Mouse (Mus musculus) adrenal gland, adult 18-20 months (tissue): ENCODE data around the gene 2310057J18Rik. TPM values are rescaled to one million over a fixed set of nuclear protein-coding genes. Genes with fewer than 3 reads are reported as not detected.
"Not testable (repeated sequence)": the region's sequence is repeated elsewhere in the genome, so short reads cannot be mapped to it uniquely, and the experiment has no call there.

ENCODE experiments used
- DNase-seq, 2 experiments: peaks; one replicate each; pipeline ENCODE4 v3.0.0; 2021 to 2022; ENCODE audit warnings: low spot score in 2 of 2
- long read RNA-seq, 2 experiments: library from polyadenylated mRNA; stranded (forward); transcript quantifications; one replicate each; pipeline ENCODE4 v2.0.0; 2021
- total RNA-seq, 2 experiments: library from RNA; stranded (reverse); gene quantifications; 1 replicate in 1 of 2; 2 replicates in 1 of 2; pipeline ENCODE4 v1.2.3; 2021

The 2310057J18Rik gene
- total RNA-seq, result not detected
- long read RNA-seq, experiment 1, result 0 reads
- long read RNA-seq, experiment 2, result 0 reads

DNA sequence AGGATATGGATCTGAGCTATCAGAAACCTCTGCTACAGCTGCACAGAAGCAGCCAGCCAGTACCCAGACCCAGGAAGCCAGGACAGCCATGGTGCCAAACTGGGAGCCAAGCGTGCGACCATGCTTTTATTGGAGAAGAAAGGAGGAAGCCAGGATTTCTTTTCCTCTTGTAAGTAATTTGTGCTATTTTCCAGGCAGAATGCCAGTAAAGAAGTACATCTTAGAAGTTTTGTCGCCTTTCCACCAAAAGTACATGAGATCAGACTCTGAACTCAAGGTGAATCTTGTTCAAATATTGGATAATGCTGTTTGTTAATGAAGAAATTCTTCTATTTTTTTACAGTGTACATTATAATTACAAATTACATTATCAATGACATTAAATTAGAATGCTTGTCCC is at the start of gene 2310057J18Rik:
Gene 2310057J18Rik, minus strand, starts transcription at position 101 of the 400 bp plus-strand sequence.
- no peak for DNase-seq

DNA sequence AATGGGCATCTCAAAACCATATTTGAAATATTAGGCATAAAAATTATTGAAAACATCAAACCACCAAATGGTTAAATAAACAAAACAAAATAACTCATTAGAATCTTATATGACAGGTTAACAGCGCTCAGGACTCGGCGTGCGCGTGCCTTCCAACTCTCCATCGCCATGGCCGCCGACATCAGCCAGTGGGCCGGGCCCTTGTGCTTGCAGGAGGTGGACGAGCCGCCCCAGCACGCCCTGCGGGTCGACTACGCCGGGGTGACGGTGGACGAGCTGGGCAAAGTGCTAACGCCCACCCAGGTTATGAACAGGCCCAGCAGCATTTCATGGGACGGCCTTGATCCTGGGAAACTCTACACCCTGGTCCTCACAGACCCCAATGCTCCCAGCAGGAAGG is 43.9 kb upstream of the 2310057J18Rik start:
- not testable (repeated sequence) for DNase-seq

DNA sequence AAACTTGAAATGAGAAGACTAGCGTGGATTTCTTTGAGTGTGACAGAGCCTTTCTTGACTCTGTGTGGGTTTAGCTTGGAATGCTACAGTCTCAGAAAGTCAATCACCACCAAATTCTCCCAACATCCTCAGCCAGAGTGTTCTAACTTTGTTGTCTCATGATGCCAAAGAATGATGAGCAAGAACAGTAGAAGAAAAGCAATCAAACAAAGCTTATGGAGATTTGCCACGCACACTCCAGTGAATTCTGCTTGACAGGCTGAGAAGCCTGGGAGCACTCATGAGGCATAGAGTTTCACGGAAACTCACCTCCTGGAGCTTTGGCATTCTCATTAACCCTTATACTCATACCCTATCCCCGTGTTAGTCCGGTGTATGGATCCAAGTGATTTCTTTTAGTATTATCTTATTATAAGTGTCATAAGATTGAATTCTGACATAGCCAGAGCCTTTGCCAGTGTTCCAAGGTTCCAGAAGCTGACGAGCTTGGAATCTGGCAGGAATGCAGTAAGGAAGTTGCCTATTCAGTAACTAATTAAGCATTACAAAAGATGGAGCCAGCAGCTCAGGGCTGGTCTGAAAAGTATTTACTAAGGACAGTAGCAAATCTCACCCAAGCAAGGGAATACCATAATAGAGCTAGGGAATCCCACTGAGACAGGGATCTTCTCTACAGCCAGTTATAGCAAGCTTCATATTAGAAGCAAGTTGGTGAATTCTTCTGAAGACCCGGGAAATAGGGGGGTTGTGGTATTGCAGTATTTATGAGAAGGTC is 33.6 kb upstream of the 2310057J18Rik start:
- no peak for DNase-seq

DNA sequence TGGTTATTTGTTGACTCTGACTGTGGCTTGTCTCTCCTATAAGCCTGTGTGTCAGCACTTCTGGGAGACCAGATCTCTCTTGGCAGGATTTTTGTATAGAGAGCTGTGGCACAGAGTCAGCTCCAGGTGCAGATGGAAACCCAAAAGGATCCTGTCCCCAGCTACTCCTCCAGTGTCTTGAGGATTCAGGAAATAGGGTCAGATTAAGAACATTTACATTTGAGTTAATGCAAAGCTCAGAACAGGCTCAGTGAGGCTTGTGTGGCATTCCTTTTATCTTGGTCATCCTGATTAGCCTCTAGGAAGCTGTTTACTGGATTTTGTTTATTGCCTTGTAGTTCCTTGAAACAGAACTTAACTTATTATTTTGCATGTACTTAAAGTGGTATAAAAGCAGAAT is 11.7 kb upstream of the 2310057J18Rik start:
- no peak for DNase-seq

DNA sequence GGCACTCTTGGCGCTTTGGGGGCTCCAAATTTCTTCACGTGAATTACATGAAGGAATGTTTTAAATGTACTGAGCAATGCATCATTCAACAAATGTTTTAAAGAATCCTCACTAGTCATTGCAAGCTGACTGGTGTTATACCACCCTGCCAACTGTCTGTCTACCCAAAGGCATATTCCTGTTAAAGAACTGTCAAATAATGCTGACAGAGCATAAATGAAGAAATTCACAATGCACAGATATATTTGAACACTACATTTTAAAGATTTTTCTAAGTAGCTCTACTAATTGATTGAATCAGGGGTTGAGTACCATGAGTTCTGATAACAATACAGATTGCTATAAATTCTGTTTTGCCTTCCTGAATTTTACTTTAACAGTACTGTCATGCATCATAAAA is 2.9 kb upstream of the 2310057J18Rik start:
- no peak for DNase-seq

DNA sequence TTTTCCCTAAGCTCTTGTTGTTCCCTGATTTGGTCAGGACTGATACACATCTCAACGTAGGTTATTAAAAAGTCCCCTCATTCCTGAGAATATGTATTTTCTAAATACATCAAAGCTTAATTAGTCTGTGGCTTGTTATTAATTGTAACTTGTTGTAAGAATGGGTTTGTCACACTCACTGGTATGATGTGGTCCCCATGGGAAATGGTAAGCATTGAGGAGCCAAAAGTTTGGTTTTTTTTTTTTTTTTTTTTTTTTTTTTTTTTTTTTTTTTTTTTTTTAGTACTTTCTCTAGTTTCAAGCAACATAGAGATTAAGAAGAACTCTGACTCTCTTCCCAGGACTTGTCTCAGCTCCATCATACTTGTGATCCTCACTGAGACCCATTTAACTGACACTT is 17.9 kb downstream of the 2310057J18Rik start:
- no peak for DNase-seq

DNA sequence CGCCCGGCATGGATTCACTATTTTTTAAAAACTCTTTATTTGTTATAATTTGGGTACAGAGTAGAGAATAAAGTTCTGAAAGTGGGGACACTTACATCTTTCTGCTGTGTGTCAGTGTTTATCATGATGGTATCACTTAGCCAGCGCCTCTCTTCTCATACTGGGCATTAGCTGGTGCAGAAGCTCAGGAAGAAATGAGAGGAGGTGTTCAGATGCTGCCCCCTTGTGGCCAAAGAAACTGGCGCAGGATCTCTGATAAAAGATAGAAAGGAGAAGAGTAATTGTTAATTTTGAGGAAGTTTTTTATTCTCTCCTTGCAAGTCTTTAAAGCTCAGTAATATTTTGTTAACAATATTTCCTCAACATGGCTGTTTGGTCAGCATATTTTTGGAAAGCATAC is 31.0 kb downstream of the 2310057J18Rik start:
- peak; percentile 15 to 36 for DNase-seq

DNA sequence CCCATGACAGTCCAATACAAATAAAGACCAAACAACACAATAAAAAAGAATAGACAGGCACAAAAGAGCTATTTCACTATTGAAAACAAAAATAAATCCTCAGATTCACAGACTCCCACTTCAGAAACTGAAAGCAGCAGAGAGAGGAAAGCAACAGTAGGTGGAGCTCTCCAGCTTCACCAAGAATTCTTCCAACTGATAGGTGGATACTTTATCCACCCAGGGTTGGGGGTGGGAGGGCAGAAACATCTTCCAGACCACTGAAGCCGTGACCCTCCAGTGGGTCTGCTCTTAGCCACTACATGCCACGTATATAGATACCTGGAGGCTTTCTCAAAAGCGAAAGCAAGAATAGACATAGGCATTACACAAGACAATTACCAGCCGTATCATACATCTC is 31.6 kb downstream of the 2310057J18Rik start:
- no peak for DNase-seq

Other genes with a start within 250 kb of the 2310057J18Rik start
- gene Soga3, start 157.5 kb upstream of the 2310057J18Rik start, total RNA-seq, result 1 to 10 TPM; 9.5 to 9.7 TPM
- gene Gm49353, start 212.7 kb upstream of the 2310057J18Rik start, total RNA-seq, result 1 to 10 TPM; 2.5 to 3.8 TPM
- gene 9330159F19Rik, start 225.3 kb upstream of the 2310057J18Rik start, total RNA-seq, result 1 to 10 TPM; 5.7 to 9.2 TPM